Mouse (Mus musculus) lung, postnatal 4 days (tissue): ENCODE data around the gene Vmn1r71.
"Not testable (repeated sequence)": the region's sequence is repeated elsewhere in the genome, so short reads cannot be mapped to it uniquely, and the experiment has no call there.

Source experiments
- DNase-seq, 2 experiments: peaks; one replicate each; pipeline ENCODE4 v3.0.0; 2021

Vmn1r71 gene

GRCm38 (mm10) chr7:10754264-10754663 lies at the start of gene Vmn1r71:
TSS of gene Vmn1r71 (minus strand) at chr7:10754364.
- no peak for DNase-seq

GRCm38 (mm10) chr7:10757551-10757950 lies 3.4 kb upstream of the Vmn1r71 start:
- DNase-seq: not testable (repeated sequence)
